ENCODE assay signal across 14 mouse cellular contexts in the genomic region with DNA sequence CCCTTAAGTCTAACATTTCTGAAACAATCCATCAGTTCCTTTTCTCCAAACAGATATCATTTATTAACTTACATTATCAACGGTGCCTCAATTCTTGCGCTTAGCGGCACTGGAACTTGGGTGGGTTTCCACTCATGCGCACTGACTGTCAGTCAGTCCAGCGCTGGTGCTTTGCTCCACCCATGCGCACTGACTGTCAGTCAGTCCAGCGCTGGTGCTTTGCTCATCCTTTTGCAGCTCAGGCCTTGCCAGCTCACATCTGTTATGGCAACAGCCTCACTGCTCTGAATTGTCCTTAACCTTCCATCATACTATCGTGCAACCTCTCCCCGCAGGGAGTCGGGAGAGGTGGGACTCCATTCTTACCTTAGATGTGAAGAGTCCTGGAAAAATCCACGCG.
"Had no signal": no experiment of that assay in that cellular context is flagged by ENCODE, and none has a peak within 500 bp of the region (broad histone marks: within the 10 kb centered on the region; RNA-seq: fewer than 3 reads in every experiment).

No protein-coding gene starts in this region.

- H3K27me3 ChIP-seq: limb, embryonic 12.5 days; limb, embryonic 15.5 days; midbrain, embryonic 12.5 days had no signal

- H3K36me3 ChIP-seq: limb, embryonic 12.5 days; limb, embryonic 15.5 days; midbrain, embryonic 12.5 days had no signal

- H3K4me1 ChIP-seq: limb, embryonic 12.5 days; limb, embryonic 15.5 days; midbrain, embryonic 12.5 days had no signal

- DNase-seq: kidney, adult 2 months; kidney, postnatal 25 days; layer of hippocampus, postnatal 36 days; left cerebral cortex, postnatal 4 days; liver, postnatal 0 days; lung, embryonic 14.5 days had no signal

- H3K9me3 ChIP-seq: limb, embryonic 12.5 days; limb, embryonic 15.5 days; midbrain, embryonic 12.5 days had no signal

- H3K4me3 ChIP-seq: left cerebral cortex, adult 2 months; limb, embryonic 12.5 days; limb, embryonic 15.5 days; midbrain, embryonic 12.5 days; myocyte had no signal

- ATAC-seq: intestine, postnatal 0 days; liver, postnatal 0 days; lung, postnatal 0 days; midbrain, embryonic 16.5 days had no signal
